Mouse (Mus musculus) forebrain, embryonic 16.5 days (tissue): ENCODE results near the gene Tbkbp1. TPM values are rescaled to one million over a fixed set of nuclear protein-coding genes. Genes with fewer than 3 reads are reported as not detected.
A peak's percentile ranks its signal among the peaks of the same experiment; 100 is the strongest.
"Not testable (repeated sequence)": the region's sequence is repeated elsewhere in the genome, so short reads cannot be mapped to it uniquely, and the experiment has no call there.

Experiments used
- ATAC-seq: fragments of 200-750 bp; cut with Nextera tagmentation; 2 replicates; pipeline ENCODE4 v1.8.0; 2017; ENCODE audit warnings: mild to moderate bottlenecking, moderate library complexity
- H3K27ac ChIP-seq: fragments of 300-500 bp; sonication (generic); 2 replicates; pipeline ENCODE4 v1.5.1; 2014; ENCODE audit warnings: low read length, control low read depth
- H3K27me3 ChIP-seq: fragments of 300-500 bp; sonication (generic); replicated peaks from 2 replicates; pipeline ENCODE4 v1.6.1; 2014; ENCODE audit warnings: low read length; ENCODE audit not compliant: control insufficient read depth, insufficient read depth
- H3K36me3 ChIP-seq: fragments of 300-500 bp; sonication (generic); 2 replicates; pipeline ENCODE4 v1.6.1; 2014; ENCODE audit not compliant: control insufficient read depth, insufficient read depth
- H3K4me1 ChIP-seq: fragments of 300-500 bp; sonication (generic); replicated peaks from 2 replicates; pipeline ENCODE4 v1.6.1; 2014; ENCODE audit warnings: low read length; ENCODE audit not compliant: control insufficient read depth, insufficient read depth
- H3K4me2 ChIP-seq: fragments of 300-500 bp; sonication (generic); 2 replicates; pipeline ENCODE4 v1.6.1; 2014; ENCODE audit warnings: mild to moderate bottlenecking, low read length, control low read depth
- H3K4me3 ChIP-seq: fragments of 300-500 bp; sonication (generic); replicated peaks from 2 replicates; pipeline ENCODE4 v1.5.1; 2014; ENCODE audit warnings: mild to moderate bottlenecking, low read length, control low read depth
- H3K9ac ChIP-seq: fragments of 300-500 bp; sonication (generic); replicated peaks from 2 replicates; pipeline ENCODE4 v1.6.1; 2014; ENCODE audit warnings: low read depth, low read length, control low read depth
- H3K9me3 ChIP-seq: fragments of 300-500 bp; sonication (generic); 2 replicates; pipeline ENCODE4 v1.6.1; 2016; ENCODE audit warnings: low read length; ENCODE audit not compliant: control insufficient read depth
- WGBS: fragments of 180-500 bp; shearing (Covaris S2); extraction: QIAGEN DNeasy Blood & Tissue Kit; methylation state at CpG from one replicate; pipeline ENCODE4 v1.1.7; 2014; 5-methylcytosine and 5-hydroxymethylcytosine counted together
- polyA plus RNA-seq: library from polyadenylated mRNA; unstranded; fragments of >200 nt; fragmentation: Nextera tagmentation; extraction: Ambion mirVana; gene quantifications from 2 replicates; pipeline ENCODE4 v1.2.1, GENCODE M21; 2015

Gene Tbkbp1
- polyA plus RNA-seq, result 5.7 and 6.0 TPM in 2 replicates

DNA sequence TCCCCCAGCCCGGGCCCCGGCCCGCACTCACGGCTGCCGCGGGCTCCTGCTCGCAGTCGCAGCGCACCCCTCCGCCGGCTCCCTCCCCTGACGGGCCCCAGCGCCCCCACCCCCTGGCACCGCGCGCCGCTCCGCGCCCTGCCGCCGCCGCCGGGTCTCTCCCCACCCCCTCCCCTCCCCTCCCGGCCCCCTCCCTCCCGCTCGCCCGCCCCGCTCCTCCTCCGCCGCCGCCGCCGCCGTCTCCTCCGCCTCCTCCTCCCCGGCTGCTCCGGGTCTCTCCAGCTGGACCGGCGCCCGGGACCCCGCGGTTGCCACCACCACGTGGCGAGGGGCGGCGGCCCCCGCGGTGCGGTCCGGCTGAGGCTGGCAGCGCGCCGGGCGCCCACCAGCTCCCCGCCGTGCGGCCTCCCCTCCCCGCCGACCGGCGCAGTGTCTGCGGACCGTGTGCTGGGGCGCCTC, at the start of gene Tbkbp1:
Gene Tbkbp1, minus strand, starts transcription at position 153 of the 459 bp plus-strand sequence.
- ATAC-seq, result peak; percentile 39
- no peaks in the 10 kb centered on the region for H3K9me3 ChIP-seq
- peak within 1 kb of the TSS; percentile 82 for H3K4me3 ChIP-seq
- H3K4me1 ChIP-seq, result peaks cover 22% of the 10 kb centered on the region
- peak within 1 kb of the TSS; percentile 79 for H3K27ac ChIP-seq
- H3K9ac ChIP-seq, result peak within 1 kb of the TSS; percentile 85
- H3K27me3 ChIP-seq, result no peaks in the 10 kb centered on the region
- H3K36me3 ChIP-seq, result peaks cover 2% of the 10 kb centered on the region; the same call in 1 of the 2 replicates
- 0% methylated on average over 22 of the region's 64 CpGs for WGBS
- peak within 1 kb of the TSS; percentile 60 for H3K4me2 ChIP-seq

DNA sequence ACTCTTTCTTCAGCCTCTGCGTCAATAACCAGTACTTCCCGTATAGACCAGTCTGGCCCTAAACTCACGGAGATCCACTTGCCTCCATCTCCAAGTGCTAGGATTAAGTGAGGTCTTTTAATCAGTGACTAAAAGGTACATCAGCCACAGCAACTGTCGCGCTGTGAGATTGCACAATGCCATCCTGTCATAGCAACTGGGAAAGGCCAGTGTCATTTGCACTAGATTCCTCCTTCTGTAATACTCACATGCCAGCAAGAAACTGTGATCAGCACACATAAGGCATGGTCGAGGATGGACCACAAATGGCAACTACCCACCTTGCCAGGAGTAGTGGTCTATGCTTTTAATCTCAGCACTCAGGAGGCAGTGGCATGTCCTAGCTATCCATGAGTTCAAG, 48.2 kb upstream of the Tbkbp1 start:
- no peaks in the 10 kb centered on the region for H3K36me3 ChIP-seq
- H3K4me3 ChIP-seq, result no peak overlapping the region
- H3K27me3 ChIP-seq, result no peaks in the 10 kb centered on the region
- no peaks in the 10 kb centered on the region for H3K4me1 ChIP-seq
- no peak overlapping the region for H3K27ac ChIP-seq
- H3K9ac ChIP-seq, result no peak overlapping the region
- 83% methylated on average over 6 of the region's 6 CpGs for WGBS
- no peak overlapping the region for H3K4me2 ChIP-seq
- ATAC-seq, result no peak
- no peaks in the 10 kb centered on the region for H3K9me3 ChIP-seq

DNA sequence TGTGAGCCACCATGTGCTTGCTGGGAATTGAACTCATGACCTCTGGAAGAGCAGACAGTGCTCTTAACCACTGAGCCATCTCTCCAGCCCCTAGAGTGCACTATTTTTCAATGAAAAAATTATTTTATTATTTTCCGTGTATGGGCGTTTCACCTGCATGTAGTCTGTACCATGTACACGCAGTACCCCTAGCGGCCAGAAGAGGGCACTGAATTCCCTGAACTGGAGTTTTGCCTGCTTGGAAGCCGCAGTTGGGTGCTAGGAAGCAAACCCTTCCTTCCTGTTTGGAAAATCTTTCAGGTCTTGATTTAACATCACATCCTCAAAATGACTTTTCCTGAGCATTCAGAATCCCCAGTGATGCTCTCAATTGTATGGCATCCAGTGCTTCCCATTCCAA, 47.3 kb upstream of the Tbkbp1 start:
- Histone ChIP-seq H3K4me2 (no peak overlapping the region), H3K36me3 (no peaks in the 10 kb centered on the region), H3K9me3 (no peaks in the 10 kb centered on the region), H3K27ac (no peak overlapping the region), H3K27me3 (no peaks in the 10 kb centered on the region), H3K9ac (no peak overlapping the region), H3K4me1 (no peaks in the 10 kb centered on the region), H3K4me3 (no peak overlapping the region)
- WGBS, result 15% methylated on average over 5 of the region's 5 CpGs
- ATAC-seq, result no peak

DNA sequence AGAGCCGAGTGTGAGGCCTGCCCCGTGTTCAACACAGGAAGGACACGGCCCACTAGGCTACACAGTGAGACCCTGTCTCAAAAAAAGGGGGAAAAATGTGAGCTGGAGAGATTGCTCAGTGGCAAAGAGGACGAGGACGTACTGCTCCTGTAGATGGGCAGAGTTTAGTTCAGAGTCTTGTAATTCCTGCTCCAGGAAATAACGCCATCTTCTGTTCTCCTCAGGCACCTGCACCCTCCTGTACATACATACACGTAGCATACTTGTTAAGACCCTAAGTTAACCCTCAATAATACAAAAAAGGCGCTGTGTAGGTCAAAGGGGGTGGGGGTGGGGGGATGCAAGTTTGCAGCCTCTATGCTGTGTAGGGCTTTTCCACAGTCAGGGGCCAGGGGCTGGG, 45.7 kb upstream of the Tbkbp1 start:
- no peak overlapping the region for H3K4me2 ChIP-seq
- H3K27ac ChIP-seq, result no peak overlapping the region
- no peak overlapping the region for H3K9ac ChIP-seq
- H3K9me3 ChIP-seq, result no peaks in the 10 kb centered on the region
- no peaks in the 10 kb centered on the region for H3K27me3 ChIP-seq
- H3K4me3 ChIP-seq, result no peak overlapping the region
- 85% methylated on average over 8 of the region's 8 CpGs for WGBS
- ATAC-seq, result no peak
- no peaks in the 10 kb centered on the region for H3K4me1 ChIP-seq
- H3K36me3 ChIP-seq, result no peaks in the 10 kb centered on the region

DNA sequence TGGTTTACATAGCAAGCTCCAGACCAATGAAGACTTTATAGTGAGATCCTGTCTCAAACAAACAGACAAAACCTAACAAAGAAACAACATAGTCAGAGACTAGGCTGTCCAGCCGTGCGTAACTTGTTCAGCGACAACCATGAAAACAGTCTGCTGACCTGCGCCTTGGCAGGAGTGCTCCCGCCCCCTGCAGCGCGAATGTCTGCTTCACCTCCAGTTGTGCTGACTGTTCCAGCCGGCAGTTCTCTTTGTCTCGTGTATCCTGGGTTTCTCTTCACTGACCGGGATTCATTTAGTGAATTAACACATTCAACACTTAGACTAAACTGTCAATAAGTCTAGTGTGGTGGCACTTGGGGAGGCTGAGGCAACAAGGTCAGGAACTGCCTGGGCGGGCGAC, 45.2 kb upstream of the Tbkbp1 start:
- Histone ChIP-seq H3K27me3 (no peaks in the 10 kb centered on the region), H3K4me2 (no peak overlapping the region), H3K4me1 (no peaks in the 10 kb centered on the region), H3K9ac (no peak overlapping the region), H3K9me3 (no peaks in the 10 kb centered on the region), H3K27ac (no peak overlapping the region), H3K4me3 (no peak overlapping the region), H3K36me3 (no peaks in the 10 kb centered on the region)
- 70% methylated on average over 12 of the region's 12 CpGs for WGBS
- no peak for ATAC-seq

DNA sequence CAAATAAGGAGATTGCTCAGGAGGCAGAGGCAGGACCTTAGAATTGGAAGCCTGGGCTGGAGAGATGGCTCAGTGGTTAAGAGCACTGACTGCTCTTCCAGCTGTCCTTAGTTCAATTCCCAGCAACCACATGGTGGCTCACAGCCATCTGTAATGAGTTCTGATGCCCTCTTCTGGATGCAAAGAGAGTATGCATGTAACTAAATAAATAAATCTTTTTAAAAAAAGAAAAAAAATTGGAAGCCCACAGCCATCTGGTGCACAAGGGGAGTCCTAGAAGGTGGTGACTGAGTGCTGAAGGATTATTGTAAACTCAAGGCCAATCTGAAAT, 41.3 kb upstream of the Tbkbp1 start:
- Histone ChIP-seq H3K27me3 (no peaks in the 10 kb centered on the region), H3K9me3 (no peaks in the 10 kb centered on the region), H3K36me3 (no peaks in the 10 kb centered on the region), H3K27ac (no peak overlapping the region), H3K4me2 (no peak overlapping the region), H3K4me1 (peaks cover 10% of the 10 kb centered on the region), H3K9ac (no peak overlapping the region), H3K4me3 (no peak overlapping the region)
- ATAC-seq, result no peak

DNA sequence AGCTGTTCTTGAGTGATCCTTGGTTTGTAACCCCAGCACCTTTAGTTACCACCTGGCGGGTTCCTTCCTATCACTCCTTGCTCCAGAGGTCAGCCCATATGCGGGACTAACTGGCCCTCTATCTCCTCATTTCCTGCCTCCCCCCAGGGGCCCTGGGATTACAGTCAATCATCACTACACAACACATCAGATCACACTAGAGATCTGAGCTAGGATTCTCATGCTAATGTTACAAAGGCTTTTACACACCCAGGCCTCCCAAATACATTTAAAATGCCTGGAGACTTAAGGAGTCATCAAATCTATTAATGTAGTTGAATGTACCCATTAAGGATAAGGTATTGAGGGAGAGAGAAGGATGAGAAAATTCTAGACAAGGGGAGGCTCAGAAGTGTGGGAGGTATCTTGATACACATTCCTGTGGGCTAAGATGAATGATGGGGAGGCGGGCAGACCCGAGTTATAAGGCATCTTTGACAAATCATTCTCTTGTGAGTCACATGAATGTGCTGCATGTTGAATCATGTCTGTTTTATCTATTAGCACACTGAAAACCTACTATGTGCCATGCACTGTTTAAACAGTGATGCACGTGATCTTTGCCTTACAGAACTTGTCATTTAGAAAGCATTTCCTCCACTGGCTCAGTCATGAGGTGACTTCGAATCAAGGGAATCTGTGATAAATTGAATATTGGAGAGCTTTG, 40.8 kb upstream of the Tbkbp1 start:
- Histone ChIP-seq H3K4me1 (peaks cover 10% of the 10 kb centered on the region), H3K36me3 (no peaks in the 10 kb centered on the region), H3K4me3 (no peak overlapping the region), H3K27me3 (no peaks in the 10 kb centered on the region), H3K9me3 (no peaks in the 10 kb centered on the region), H3K9ac (no peak overlapping the region), H3K27ac (no peak overlapping the region), H3K4me2 (no peak overlapping the region)
- WGBS, result 85% methylated on average over 6 of the region's 6 CpGs
- no peak for ATAC-seq

DNA sequence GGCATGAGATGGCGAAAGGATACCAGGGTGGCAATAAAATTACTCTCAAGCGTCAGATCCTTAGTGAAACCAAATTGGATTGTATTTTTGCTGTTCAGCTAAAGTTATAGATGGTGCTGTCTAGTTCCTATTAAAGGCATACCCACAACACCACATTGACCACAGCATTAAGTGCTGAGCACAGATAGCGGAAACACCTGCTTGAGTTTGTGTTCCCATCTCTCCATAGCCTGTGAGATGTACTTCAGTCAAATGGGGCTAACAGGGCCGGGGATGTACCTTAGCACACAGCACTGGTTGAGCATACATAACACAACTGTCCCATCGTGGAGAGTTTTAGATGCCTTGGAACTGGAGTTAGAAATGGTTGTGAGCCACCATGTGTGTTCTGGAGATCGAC, 39.7 kb upstream of the Tbkbp1 start:
- H3K4me1 ChIP-seq, result peaks cover 17% of the 10 kb centered on the region
- H3K27ac ChIP-seq, result no peak overlapping the region
- no peak overlapping the region for H3K9ac ChIP-seq
- no peak for ATAC-seq
- 91% methylated on average over 6 of the region's 6 CpGs for WGBS
- no peak overlapping the region for H3K4me2 ChIP-seq
- H3K36me3 ChIP-seq, result no peaks in the 10 kb centered on the region
- H3K9me3 ChIP-seq, result no peaks in the 10 kb centered on the region
- no peak overlapping the region for H3K4me3 ChIP-seq
- H3K27me3 ChIP-seq, result no peaks in the 10 kb centered on the region

DNA sequence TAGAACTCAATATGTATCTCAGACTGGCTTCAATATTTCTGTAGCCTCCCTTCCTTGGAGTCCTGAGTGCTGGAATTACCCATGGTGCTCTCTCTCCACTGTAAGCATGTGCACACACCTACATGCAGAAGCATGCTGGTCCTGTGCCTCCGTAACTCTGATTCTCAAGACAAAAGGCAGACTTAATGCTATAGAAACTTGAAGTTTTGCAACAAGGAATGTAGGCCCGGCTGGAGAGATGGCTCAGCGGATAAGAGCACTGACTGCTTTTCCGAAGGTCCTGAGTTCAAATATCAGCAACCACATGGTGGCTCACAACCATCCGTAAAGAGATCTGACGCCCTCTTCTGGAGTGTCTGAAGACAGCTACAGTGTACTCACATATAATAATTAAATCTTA, 38.4 kb upstream of the Tbkbp1 start:
- not testable (repeated sequence) for H3K9me3 ChIP-seq, H3K27me3 ChIP-seq, H3K27ac ChIP-seq, H3K36me3 ChIP-seq, H3K9ac ChIP-seq, H3K4me2 ChIP-seq, H3K4me3 ChIP-seq, ATAC-seq
- 86% methylated on average over 6 of the region's 6 CpGs for WGBS
- H3K4me1 ChIP-seq, result peaks cover 24% of the 10 kb centered on the region

DNA sequence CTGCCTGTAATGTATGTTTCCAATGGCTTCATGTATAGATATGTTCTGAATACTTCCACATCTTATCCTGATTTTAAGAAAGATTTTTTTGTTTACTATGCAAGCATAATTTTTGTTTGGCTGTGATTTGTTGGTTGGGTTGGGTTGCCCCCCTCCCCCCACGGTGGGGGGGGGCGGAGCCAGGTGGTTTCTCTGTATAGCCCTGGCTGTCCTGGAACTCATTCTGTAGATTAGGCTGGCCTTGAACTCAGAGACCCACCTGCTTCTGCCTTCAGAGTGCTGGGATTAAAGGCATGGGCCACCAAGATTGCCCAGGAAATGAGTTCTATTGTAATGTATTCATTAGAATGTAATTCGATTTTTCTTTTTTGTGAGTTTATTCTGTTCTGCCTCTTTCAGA, 37.9 kb upstream of the Tbkbp1 start:
- peak overlapping the region; percentile 80 for H3K4me2 ChIP-seq
- no peaks in the 10 kb centered on the region for H3K9me3 ChIP-seq
- H3K9ac ChIP-seq, result no peak overlapping the region
- H3K36me3 ChIP-seq, result peaks cover 7% of the 10 kb centered on the region
- H3K27ac ChIP-seq, result no peak overlapping the region; the same call in 1 of the 2 replicates
- H3K27me3 ChIP-seq, result no peaks in the 10 kb centered on the region
- ATAC-seq, result no peak
- H3K4me1 ChIP-seq, result peaks cover 24% of the 10 kb centered on the region
- 40% methylated on average over 3 of the region's 3 CpGs for WGBS
- no peak overlapping the region; the same call in 1 of the 2 replicates for H3K4me3 ChIP-seq
